Mouse (Mus musculus): Measurements from ENCODE around the gene Baiap3.

Baiap3 gene

DNA sequence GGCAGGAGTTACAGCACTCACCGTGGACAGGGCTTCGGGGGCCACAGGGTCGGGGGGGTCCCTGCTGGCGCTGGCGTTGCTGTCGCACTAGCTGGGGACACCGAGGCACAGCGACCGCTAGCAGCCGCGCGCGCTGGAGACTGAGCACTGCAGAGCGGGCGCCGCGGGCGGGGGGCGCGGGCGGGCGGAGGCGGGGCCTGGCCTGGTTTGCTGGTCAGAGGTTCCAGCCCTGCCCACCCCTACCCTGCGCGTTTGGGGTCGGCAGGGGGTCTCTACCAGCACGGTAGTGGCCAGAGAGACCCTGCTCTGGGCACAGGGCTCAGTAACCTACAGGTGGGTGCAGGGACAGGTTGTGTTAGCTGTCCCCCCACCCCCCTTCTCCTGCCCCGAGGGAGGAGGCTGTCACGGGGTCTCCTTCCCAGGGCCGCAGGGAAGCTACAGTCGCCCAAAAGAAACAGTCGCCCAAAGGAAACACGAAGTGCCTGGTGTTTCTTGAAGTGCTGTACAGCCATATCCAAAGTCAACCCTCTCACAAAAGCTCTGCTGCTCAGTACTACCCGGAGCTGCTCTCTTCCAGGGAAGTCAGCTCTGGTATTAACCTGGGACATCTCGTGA, at the start of gene Baiap3:
Gene Baiap3 (minus strand): TSS at position 225 of the 615 bp plus-strand sequence.
- no peak for DNase-seq (ENCODE audit: low read depth, low spot score)

GRCm38 (mm10) chr17:25298094-25298493, 41.9 kb upstream of the Baiap3 start, which contains the start of gene Prss34:
Prss34 (plus strand) TSS chr17:25298394.
- no peak for DNase-seq (ENCODE audit: low read depth, low spot score)

DNA sequence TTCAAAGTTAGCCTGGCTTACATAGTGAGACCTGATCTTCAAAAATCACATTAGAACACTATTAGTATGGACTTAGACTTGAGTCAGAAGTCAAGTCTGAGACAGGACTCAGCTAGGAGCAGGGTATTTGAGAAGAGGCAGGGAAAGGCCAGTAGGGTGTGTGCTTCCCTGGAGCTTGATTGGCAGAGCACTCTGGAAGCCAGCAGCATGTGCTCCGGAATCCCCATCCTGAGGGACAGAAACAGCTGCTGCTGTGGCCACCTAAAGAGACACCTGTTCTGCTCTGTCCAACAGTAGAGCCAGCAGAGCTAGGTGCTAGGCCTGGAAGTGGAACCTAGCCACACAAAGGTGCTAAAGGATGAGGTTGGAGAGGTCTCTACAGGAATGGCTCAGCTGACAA, 37.9 kb upstream of the Baiap3 start:
- no peak for DNase-seq (ENCODE audit: low read depth, low spot score)

DNA sequence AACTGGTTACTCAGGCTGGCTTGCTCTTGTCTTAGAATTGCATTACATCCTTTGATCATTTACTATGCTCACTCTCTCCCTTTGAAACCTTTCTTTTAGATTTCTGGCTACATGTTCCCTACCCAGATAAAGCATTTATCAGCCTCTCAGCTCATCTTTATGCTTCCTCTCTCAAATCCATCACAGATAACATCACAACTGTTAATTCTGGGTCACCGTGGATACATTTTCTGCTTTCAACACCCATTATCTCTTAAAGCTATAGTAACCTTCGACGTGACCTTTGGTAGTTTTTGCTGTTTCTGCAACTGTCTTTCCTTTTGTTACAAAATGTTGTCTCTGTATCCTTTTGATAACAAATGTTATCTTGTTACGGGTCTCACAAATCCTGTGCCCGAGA, 37.3 kb upstream of the Baiap3 start:
- DNase-seq (ENCODE audit: low read depth, low spot score) = no peak

DNA sequence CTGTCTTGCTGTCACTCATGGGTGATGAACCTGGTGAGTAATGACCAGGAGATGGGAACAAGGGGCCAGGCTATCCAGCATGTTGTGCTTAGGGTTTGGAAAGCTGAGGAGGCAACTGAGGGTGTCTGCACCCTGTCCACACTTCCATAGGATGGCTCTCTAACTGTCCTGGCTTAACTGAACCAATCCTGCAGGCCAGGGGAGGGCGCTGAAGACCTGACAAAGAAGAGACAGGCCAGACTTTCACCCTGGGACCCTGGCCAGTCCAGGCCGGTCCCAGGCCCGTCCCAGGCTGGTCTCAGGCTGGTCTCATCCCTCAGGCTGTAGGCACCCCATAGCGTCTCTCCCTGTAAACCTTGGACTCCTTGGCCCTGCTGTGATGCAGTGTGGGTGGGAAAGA, 34.2 kb upstream of the Baiap3 start:
- no peak for DNase-seq (ENCODE audit: low read depth, low spot score)

DNA sequence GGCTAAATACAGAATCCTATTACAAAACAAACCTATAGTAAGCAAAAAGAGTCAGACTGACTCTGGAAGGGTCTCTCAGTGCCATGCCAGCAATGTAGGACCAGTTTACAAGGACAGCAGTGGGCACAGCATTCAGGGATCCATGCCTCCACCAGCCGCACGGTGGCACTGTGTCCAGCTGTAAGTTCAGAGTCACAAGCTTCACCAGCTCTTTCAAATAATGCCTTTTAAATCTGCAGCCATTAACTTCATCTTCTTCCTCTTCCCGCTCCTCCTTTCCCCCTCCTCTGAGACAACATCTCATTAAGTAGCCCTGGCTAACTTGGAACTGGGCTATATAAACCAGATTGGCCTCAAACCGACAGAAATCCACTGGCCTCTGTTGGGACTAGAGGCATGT, 32.7 kb upstream of the Baiap3 start:
- DNase-seq (ENCODE audit: low read depth, low spot score) = no peak

GRCm38 (mm10) chr17:25285033-25285432, 28.9 kb upstream of the Baiap3 start:
- DNase-seq (ENCODE audit: low read depth, low spot score) = peak; percentile 67

- DNase-seq (ENCODE audit: low read depth, low spot score) = peak; percentile 52
Measured at GRCm38 (mm10) chr17:25282133-25282532, 26.0 kb upstream of the Baiap3 start.

GRCm38 (mm10) chr17:25275833-25276232, 19.7 kb upstream of the Baiap3 start:
- no peak for DNase-seq (ENCODE audit: low read depth, low spot score)

DNA sequence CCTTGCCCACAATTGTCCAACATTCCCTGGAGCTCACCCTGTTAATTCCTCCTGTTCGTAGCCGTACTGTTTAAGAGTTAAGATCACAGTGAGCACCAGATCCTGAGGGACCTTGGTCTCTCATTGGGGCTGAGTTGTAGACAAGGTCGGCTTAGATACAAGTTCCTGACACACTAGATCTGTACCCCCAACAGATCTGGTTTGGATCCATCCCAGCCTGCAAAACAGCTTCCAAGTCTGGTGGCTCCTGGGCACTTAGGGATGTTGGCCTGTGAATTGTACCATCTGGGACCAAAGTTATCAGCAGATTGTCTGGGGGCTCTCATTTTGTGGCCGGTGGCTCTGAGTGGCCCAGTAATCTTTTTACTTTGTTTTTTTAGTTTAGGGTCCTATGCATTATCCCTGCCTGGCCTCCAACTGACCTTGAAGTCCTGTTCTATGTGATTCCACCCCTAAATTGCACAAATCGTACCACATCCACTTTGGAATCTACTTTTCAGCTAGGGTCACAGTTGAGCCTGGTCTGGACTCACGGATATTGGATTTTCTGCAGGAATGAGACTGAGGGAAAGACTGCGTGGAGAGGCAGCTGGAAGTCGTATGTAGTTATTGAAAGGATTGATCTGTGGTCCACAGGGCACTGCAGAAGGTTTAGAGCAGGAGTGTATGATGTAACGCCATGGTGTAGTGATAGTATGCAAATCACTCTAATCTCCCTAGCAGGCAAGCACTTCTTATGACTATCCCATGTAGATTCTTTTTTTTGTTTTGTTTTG, 18.6 kb upstream of the Baiap3 start, which contains the start of gene Ube2i:
Gene Ube2i (minus strand): TSS at position 52 of the 776 bp plus-strand sequence.
- DNase-seq (ENCODE audit: low read depth, low spot score) = no peak

DNA sequence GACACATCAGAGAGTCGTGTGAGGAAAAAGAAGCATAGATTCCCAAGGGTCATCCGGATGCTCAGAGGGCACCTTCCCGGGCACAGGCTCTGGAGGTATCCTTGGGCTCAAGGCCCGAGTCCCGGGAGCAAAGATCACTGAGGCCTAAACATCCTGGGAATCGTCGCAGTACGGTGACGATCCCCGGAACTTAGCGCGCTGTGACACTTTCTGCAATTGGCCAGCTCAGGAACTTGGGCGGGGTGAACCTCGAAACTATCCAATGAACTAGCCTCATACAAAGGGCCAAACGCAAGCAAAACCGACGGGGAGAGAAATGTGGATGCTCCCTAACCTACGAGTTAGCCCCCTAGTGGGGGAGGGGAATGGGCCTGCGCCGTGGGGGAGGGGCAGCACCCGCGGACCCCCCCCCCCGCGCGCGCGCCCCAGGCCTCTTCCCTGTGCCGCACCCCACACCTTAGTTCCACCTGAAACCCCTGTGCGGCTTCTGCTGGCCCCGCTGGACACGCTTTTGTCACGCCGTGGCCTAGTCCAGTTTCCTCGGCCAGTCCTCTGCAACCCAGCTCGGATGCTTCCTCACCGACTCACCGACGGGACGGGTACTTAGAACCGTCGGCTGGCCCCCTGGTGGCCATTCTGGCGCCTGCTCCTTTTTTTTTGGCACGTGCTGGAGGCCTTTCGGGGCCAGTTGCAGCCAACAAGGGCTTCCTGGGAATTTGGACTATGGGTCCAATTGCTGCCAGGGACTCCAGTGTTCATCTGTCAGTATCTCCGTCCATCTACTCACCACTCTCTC, 17.7 kb upstream of the Baiap3 start:
- DNase-seq (ENCODE audit: low read depth, low spot score) = peak; percentile 98

DNA sequence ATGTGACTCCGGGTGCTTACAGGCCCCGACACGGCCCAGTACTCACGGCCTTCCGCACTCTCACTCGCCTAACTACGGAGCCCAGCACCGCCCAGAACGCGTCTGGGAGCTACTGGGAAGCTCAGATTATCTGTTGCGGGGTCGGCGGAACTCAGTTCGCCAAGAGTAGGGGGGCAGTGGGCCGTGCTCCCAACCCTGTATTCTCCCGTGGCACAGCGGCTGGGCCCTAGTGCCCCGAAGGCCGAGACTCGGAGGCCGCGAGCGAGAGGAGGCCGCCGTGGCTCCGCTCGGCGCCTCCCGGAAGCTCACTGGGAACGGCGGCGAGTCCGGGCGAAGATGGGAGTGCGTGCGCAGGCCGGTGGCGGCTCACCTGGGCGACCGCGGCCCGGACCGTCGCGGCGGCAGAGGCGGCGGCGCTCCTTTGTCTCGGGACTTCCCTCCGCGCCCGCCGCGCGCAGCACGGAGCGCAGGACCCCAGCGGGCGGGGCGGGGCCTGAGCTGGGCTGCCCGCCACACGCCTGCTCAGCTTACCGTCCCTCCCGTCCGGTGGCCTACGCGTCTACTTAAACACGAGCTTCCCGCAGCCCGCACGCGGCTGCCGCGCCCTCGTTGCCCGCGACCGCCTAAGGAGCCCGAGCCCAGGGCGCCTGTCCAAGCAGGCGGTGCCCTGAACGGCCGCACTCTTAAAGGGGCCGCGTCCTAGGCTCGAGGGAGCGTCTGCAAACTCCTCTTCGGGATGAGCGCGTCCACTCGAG, 17.0 kb upstream of the Baiap3 start:
- peak; percentile 45 for DNase-seq (ENCODE audit: low read depth, low spot score)

DNA sequence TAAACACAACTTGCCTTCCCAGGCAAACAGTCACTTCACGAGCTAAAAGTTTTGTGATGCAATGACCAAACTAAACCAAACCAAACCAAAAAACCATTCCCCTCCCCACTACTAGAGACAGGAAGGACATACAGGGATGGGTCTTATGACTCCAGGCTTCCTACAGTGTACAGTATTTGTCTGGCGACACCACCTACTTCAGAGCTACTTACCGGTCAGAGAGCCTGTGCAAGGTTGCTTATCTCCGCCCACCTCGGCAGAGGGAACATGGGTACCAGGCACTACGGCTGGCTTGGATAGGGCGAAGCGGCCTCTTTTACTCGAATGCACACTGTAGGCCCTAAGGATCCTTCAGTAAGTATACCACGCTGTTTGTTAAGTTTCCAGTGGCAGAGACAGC, 16.2 kb upstream of the Baiap3 start:
- peak; percentile 52 for DNase-seq (ENCODE audit: low read depth, low spot score)

DNA sequence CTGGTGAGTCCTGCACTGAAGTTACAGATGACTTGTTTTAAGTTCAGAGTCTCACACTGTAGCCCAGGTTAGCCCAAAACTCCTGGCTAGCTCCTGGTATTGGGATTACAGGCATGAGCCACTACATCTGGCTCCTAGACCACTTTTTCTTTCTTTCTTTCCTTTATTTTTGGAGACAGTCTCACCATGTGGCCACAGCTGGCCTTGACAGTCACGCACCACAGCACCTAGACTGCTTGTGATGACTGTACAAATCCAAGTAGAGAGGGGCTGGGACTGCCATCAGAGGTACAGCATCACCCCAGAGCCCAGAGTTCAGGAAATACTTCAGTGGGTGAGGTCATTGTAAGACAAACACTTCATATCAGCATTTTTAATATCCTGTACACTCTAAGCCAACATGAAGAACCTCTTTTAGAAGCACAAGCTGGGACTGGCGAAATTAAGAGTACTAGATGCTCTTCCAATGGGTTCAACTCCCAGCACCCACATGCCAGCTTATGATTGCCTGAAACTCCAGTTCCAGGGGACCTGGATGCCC, 14.7 kb upstream of the Baiap3 start:
- no peak for DNase-seq (ENCODE audit: low read depth, low spot score)

GRCm38 (mm10) chr17:25264453-25264852, 8.3 kb upstream of the Baiap3 start:
- no peak for DNase-seq (ENCODE audit: low read depth, low spot score)

GRCm38 (mm10) chr17:25257804-25258261, 1.7 kb upstream of the Baiap3 start:
- DNase-seq (ENCODE audit: low read depth, low spot score) = no peak

GRCm38 (mm10) chr17:25255110-25255509, 1.1 kb downstream of the Baiap3 start:
- DNase-seq (ENCODE audit: low read depth, low spot score) = no peak

GRCm38 (mm10) chr17:25253760-25254159, 2.4 kb downstream of the Baiap3 start:
- DNase-seq (ENCODE audit: low read depth, low spot score) = no peak

GRCm38 (mm10) chr17:25252643-25253042, 3.5 kb downstream of the Baiap3 start:
- DNase-seq (ENCODE audit: low read depth, low spot score) = no peak

DNA sequence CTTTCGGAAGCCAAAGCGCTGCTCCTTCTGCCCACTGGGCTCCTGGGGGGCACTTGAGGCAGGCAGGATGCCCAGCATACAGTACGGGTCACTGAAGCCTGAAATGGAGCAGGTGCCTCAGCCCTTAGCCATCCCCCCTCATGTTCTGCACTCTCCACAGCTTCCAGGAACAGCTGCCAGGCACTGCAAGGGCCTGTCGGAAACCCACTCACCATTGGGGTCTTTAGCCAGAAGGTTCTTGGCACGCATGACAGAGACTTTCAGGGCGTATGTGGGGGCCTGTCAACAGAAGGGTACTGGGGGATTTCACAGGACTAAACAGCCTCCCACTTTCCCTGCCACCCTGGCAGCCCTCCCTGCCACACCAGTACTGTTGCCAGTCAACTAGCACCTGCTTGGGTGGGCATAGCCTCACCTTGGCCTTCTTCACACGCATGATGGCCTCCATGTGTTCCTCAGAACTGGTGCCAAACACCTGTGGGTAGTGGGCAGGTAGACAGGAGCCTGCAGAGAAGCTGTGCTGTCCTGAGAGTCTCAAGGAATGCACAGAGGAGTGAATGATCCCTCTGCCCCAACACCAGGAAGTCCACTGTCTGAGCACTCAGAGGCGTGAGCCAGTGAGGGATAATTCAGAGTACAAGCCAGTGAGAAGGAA, 5.9 kb downstream of the Baiap3 start:
- no peak for DNase-seq (ENCODE audit: low read depth, low spot score)
